Mouse (Mus musculus): ENCODE data around the gene Bptf.
"Not testable (repeated sequence)": the region's sequence is repeated elsewhere in the genome, so short reads cannot be mapped to it uniquely, and the experiment has no call there.

The Bptf gene

DNA sequence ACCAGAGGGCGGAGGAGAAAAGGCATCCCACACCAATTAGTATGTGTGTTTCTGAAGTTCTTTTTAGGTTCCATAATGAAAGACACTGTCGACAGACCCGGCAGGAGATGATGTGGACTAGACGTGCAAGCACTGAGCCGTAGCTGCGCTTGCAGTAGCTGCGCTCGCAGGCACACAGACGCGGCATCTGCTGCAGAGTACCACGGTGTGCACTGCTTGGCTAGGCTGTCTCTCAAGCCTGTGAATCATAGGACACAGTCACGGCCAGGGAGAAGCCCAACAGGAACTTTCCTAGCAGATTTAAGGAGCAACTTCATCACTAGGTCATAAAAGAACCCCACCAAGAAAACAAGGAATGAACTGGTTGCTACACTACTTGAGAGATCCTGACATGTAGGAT is 14.1 kb downstream of the Bptf start:
- DNase-seq (ENCODE audit: extremely low spot score, low read depth, low spot score), result no peak

DNA sequence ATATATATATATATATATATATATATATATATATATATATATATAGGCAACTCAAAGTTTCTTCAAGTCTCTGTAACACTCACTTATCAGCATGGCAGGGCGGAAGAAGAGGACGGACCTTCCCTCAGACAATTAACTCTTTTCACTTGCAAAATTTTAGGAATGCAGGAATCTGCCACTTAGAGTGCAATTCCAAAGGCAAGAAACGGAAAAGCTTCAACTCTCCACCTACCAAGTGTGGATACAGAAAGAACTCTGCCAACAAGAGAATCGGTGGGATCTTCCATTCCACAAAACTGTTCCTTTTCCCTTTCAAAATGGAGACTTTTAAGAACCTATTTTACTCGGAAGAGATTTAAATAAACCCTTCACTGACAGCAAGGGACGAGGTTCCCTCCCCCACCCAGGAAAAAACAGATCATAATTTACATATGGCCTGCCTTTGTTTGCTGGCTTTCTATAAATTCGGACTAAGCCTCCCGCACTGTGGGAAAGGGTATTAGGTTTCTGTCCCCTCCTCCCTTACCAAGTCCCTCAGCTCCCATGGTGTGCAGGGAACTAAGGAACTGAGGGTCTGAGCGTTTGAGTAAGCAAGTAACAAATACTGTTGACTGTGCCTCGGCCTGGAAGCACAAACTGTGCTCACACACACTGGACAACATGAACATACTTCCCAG is 17.9 kb downstream of the Bptf start:
- no peak for DNase-seq (ENCODE audit: extremely low spot score, low read depth, low spot score)

DNA sequence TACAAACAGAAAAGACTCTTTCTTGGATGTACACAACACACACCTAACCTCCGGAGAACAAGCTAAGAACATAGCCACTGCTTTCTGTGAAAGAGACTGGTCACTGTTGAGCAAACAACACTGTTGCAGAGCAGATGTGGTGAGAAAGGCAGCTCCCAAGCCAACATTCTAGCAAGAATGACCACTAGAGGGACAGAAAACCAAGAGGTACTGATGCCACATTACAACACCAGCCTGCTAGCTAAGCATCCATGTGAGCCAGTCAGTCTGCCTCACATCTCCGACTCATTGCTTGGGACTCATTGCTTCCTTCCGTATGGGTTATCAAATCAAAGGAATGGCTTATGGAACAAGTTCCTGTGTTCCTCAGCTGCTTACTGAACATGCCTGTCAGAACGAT is 18.8 kb downstream of the Bptf start:
- no peak for DNase-seq (ENCODE audit: extremely low spot score, low read depth, low spot score)

DNA sequence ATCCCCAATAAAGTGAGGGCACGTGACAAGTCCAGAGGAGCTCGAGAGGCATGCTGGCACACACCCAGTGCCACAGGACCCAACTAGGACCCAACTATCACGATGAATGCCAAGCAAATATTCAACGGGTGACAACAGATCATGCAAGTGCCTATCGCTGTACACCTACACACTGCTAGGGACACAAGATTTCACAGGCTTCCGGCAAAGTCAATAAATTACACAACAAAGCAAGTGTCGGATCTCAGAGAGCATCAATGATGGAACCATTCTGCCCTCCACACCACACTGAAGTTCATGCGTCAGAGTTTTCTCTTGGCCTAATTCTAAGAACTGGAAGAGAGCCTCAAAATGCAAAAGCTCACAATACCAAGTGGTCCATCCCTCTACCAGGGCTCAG is 22.3 kb downstream of the Bptf start:
- DNase-seq (ENCODE audit: extremely low spot score, low read depth, low spot score), result no peak

DNA sequence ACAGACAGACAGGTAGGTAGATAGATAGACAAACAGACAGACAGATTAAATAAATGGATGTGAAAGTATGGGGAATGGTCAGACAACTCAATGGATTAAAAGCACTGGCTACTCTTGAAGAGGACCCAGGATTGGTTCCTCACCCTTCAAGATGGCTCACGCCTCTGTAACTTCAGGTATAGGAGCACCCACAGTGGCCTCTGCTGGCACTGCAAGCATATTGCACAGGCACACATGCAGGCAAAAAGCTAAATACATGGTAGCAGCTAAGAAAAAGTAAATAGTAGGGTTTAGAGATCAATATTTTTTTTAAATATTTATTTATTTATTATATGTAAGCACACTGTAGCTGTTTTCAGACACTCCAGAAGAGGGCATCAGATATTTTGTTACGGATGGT is 23.0 kb downstream of the Bptf start:
- DNase-seq (ENCODE audit: extremely low spot score, low read depth, low spot score), result no peak

DNA sequence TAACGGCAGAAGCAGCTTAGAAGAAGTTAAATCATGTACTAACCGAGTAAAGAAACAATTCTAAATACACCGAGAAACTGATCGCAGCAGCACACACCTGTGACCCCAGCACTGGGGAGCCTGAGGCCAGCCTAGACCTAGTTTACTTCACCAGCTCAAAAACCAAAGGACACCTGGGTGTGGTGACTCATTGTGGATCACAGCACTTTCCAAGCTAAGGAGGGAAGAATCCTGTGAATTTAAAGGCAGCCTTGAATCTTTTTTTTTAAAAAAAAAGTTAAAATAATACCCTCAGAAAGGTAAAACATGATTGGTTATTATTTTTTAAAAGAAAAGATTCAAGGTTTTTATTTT is 24.2 kb downstream of the Bptf start:
- no peak for DNase-seq (ENCODE audit: extremely low spot score, low read depth, low spot score)

DNA sequence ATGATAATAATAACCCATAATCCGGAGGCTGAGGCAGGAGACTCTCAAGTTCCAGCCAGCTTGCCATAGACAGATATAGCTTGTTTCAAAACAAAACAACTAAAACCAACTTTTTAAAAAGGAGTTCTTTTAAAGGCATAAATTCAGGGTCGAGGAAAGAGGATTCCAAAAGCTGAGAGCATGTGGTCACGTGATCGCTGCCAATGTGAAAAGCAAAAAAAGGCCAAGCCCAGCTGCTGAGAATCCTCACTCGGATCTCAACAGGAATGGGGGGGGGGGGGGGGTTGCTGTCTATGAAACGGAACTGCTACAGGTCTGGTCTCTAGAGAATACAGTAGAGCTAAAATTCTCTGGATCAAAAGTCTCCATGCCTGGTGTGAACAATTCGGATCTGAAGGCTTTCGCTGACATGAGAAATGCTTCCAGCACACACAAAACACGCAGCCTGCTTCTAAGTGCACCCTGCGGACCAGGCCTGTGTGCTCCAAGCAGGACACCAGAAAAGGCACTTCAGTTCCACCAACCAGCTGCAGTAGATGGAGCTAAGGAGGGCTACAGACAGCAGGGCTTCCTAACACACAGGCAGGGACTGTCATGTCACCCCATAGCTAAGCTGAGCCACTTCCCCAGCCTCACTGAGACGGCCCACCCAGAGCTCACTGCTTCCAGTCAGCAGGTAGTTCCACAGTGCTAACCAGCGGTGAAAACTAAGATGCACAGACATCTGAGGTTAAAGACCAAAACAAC is 24.8 kb downstream of the Bptf start:
- no peak for DNase-seq (ENCODE audit: extremely low spot score, low read depth, low spot score)

DNA sequence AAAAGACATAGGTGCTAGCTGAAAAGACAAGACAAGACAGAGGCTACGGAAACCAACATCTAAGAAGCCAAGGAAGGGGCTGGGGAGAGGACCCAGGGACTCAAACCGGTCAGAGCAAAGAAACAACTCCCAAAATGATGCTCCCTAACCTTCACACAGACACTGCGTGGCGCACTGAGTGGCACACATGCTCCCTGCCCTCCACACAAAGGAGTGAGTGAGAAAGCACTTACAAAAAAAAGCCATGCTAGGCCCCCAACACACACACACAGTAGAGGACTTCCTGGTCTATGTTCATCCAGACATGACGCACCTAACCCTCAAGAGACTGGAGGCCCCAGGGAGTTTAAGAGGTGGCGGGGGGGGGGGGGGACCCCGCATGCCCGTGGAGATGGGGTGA is 25.5 kb downstream of the Bptf start:
- no peak for DNase-seq (ENCODE audit: extremely low spot score, low read depth, low spot score)

DNA sequence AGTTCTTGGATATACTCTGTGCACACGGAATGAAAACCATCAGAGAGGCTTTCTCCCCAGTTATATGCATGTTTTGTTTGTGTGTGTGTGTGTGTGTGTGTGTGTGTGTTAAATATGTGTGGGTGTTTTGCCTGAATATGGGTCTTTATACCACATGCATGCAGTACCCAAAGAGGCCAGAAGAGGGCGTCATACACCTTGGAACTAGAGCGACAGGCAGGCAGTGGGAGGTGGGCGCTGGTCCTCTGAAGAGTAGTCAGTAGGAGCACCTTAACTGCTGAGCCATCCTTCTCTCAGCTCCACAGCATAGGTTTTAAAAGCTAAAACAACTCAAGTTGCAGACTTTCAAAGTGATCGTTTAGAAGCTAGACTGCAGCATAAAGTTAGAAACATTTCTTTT is 26.7 kb downstream of the Bptf start:
- peak; percentile 33 for DNase-seq (ENCODE audit: extremely low spot score, low read depth, low spot score)

DNA sequence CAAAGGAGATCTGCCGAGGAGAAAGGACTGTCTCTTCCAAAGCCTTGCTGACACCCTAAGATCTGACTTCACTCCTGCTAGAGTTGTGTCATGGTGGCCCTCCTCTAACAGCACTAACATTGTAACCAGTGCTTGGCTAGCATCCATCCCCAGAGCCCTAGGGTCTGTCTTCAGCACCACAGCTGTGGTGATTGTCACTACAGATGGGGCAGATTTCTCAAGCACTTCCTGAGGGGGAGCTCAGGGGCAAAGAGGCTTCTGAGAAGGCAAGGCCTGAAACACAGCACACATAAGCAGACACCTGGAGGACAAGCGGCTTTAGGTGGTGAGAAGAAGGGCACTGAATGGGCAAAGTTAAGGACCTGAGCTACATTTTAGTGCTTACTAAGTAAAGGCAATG is 28.2 kb downstream of the Bptf start:
- no peak for DNase-seq (ENCODE audit: extremely low spot score, low read depth, low spot score)

DNA sequence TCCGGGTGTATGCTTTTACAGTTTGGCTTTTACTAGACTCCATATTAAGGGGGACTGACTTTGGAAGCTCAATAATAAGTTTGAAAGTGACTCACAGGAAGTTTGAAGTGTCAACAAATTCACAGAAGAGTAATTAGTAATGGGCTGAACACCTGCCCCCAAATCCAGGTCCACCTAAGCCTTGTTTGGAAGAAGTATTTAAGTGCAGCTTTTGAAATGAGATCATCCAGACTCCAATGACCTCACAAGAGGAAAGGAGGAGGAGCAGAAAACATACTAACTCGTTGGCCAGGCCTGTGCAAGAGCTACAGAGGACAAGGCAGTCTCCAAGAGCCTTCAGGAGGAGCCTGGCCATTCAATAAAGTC is 28.7 kb downstream of the Bptf start:
- no peak for DNase-seq (ENCODE audit: extremely low spot score, low read depth, low spot score)

DNA sequence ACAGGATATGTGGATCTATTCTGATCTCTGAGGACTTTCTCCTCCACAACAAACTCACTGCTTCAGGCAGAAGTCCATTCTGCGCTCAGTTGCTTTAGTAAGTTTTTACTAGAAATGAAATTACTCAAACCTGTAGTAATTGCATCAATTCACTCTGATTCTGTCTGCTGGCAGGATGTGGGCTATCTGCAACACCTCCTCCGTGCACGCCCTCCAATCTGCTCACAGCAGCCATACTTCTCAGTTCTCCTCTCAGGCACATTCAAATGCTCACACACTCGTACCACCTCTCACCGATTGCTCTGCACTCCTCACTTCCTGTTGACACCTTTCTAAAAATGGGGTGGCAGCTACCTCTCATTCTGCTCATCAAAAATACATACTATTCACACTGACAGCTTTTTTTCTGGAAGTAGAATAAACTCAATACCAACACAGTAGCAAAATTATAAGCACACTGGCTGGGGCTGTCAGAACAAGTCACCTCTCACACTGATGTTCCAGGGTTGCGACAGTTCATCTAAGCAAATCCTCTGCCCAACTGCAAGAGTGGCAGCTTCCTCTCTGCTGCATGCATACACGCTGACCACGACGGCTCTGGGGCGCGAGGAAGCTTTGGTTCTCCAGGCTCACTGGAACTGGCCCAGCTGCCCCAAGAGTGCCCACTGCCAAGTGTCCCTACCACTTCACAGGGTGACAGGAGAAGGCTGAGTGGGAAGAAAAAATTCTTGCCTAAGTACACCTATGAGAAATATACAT is 29.3 kb downstream of the Bptf start:
- no peak for DNase-seq (ENCODE audit: extremely low spot score, low read depth, low spot score)

DNA sequence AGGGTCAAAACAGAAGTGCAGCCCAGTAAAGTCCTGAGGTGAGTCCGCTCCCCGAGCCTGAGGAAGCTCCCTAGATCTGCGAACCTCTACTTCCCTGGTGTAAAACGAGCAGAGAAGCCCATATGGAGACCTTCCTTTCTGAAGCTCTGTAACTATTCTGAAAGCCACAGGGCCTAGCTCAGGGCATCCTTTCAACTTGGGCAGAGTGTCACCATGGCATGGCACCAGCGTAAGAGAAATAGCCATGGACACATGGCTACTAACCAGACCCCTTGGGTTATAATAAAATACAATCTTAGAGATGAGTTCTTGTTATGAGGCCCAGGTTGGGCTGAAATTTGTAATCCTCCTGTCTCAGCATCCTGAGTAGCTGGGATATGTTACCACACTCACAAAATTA is 35.0 kb downstream of the Bptf start:
- no peak for DNase-seq (ENCODE audit: extremely low spot score, low read depth, low spot score)

DNA sequence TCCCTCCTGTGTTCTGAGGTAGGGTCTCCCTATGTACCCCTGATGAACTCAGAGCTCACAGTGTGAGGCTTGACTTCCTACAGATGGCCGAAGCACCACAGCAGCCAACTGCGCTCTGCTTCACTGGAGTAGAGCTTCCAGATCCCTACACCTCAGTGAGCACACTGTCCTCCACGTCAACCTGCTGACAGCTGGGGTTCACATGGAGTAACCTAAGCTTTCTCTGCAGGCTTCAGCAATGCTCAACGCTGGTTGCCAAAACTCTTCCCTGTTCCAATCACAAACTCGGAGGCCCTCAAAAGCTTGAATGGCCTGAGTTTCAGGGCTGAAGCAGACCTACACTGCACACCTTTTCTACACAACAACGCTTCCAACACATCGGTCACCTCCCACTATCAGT is 38.1 kb downstream of the Bptf start:
- no peak for DNase-seq (ENCODE audit: extremely low spot score, low read depth, low spot score)

DNA sequence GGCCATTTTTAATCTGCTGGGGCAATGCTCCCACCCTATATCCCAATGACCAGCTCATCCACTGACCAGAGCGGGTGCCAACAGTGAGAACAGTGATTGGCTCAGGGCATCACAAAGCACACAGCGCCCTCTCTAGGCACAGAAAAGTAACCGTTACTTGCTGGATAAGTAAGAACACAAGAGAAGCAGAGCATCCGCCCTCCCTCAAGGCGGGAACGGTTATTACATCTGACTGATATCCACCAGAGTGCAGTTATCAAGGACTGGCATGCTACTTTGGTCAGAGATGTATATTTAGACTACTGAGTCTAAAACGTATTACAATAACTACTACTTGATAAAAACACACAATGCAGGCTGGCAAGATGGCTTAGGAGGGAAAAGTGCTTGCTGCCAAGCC is 39.3 kb downstream of the Bptf start:
- no peak for DNase-seq (ENCODE audit: extremely low spot score, low read depth, low spot score)

DNA sequence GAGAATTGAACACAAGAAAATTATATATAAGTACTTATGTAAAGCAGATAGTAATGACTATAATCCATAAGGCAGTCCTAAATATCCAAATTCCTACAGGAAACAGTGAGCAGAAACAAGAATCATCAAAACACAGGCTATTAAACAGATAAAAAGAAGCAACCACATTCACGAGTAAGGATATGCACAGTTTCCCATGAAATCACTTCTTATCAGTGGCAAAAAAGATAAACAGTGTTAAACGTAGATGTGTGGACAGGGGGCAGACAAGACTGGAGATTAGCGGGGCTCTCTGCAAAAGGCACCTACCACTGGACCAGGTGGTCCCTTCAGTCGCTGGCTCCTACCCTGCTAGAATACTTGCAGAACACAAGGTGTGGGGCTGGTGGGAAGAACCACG is 46.1 kb downstream of the Bptf start:
- DNase-seq (ENCODE audit: extremely low spot score, low read depth, low spot score), result no peak

DNA sequence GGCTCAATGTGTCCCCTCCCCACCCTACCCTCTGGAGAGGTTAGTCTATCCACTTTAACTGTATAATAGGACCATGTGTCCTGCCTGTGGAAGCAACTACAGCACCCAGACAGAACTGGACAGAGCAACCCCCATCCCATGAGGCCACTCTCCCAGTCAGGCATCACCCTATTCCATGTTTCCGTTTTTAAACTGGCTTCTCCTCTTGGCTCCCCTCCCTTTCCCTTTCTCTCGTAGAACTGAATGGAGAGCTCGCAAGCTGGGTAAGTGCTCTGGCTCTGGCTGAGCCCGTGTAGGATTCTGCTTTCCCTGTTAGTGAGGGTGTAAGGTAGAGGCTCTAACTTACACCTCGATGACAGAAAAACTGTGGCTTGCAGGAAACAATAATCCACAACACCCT is 48.4 kb downstream of the Bptf start:
- no peak for DNase-seq (ENCODE audit: extremely low spot score, low read depth, low spot score)

DNA sequence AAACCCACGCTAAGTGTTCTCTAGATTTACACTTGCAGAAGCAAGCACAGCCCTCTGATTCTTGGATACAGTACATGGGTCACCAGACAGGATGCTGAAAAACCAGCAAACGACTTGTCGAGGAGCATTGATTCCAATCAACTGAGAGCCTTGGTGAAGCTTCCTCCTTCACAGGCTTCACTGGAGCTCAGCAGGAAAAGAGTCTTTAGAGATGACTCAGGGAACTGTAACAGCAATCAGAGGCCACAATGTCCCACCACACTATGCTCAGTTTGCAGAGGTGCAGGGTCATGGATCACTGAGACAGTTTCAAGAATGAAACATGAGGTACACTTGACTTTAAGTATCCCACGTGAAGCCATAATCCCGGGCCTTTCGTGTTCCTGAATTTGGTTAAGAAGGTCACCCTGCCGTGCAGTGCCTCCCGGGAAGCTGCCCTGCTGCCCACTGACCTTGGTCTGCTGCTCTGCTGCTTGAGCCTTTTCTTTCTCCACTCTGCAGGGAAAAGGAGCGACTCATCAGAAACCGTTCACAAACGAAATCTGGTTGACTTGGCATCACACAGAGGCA is 66.6 kb downstream of the Bptf start:
- no peak for DNase-seq (ENCODE audit: extremely low spot score, low read depth, low spot score)

DNA sequence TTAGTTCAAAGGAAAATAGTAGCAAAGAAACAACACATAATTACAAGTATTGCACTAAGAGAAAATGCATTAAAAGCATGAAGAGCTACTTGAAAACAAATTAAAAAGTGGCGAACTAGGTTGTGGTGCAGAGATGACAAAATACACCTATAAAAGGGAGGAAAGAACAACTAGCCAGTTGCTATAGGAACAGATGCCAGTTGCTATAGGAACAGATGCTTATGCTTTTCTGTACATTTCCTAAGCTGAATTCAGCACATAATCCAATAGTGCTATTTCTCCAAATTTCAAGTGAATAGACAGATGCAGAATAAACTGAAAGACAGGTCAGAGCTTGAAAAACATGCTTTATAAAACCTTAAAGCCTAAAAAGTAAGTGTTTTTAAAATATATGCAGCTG is 67.3 kb downstream of the Bptf start:
- no peak for DNase-seq (ENCODE audit: extremely low spot score, low read depth, low spot score)

DNA sequence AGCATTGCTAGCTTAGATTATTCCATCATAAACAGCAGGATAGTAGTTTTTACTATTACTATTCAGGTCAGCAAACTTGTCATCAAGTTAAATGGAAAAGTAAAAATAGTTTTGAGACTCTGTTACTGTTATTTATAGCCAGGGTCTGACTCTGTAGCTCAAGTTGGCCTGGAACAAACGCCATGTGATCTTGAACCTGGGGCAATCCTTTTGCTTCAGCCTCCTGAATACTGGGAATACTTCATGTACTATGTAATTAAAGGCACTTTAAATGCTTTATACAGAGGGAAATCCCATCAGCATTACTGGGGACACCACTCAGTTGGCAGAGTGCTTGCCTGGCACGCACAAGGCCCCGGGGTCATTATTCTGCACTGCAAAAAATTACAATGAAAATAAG is 68.9 kb downstream of the Bptf start:
- DNase-seq (ENCODE audit: extremely low spot score, low read depth, low spot score), result no peak

DNA sequence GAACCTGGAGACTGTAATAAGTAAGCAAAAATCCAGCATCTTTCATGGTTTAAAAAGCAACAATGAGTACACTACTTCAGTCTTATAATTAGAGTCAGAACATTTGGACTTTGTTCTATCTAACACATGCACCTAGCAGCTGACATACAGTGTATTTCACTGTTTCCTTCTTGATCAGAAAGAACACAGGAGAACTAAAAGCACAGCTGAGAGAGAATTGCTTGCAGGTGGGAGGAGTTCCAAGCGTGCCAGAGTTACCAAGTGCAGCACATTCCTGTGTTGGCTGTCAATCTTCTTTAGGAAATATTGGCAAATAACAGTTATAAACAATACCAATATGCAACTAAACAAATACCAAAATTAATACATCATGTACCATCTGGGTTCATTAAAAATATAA is 71.0 kb downstream of the Bptf start:
- DNase-seq (ENCODE audit: extremely low spot score, low read depth, low spot score), result no peak

DNA sequence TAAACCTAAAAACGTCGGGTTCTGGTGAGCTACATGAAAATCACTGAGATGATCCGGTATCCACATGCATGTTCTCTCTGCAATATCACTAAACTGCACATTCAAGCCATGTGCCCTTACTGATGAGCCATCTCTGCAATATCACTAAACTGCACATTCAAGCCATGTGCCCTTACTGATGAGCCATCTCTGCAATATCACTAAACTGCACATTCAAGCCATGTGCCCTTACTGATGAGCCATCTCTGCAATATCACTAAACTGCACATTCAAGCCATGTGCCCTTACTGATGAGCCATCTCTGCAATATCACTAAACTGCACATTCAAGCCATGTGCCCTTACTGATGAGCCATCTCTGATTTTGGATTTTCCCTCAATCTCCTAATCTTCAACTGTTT is 72.3 kb downstream of the Bptf start:
- not testable (repeated sequence) for DNase-seq (ENCODE audit: extremely low spot score, low read depth, low spot score)

All from hindlimb bud, embryonic 11.5 days (tissue).